Mouse (Mus musculus) B cell, adult 67 days (primary cell): ENCODE measurements around the gene Zfp944. TPM values are rescaled to one million over a fixed set of nuclear protein-coding genes. Genes with fewer than 3 reads are reported as not detected.

Experiments
- total RNA-seq, 2 experiments: library from RNA; stranded (reverse); gene quantifications; 4 replicates each; pipeline ENCODE4 v1.2.4; 2023

The Zfp944 gene
- total RNA-seq, result 10 to 100 TPM; 16.6 to 18.9 TPM

GRCm38 (mm10) chr17:22361101-22361781 lies at the start of gene Zfp944, which contains the start of gene Zfp758:
Zfp944 (minus strand) TSS chr17:22361400.
Zfp758 (plus strand) TSS chr17:22361453.

GRCm38 (mm10) chr17:22314730-22315226 lies 46.4 kb downstream of the Zfp944 start, which contains the start of gene CT030661.1:
CT030661.1 (minus strand) TSS chr17:22314837.

Other genes with a start within 250 kb of the Zfp944 start
- not detected for gene Zfp947, start 195.2 kb downstream of the Zfp944 start, total RNA-seq
- 1 to 10 TPM; 6.3 to 9.6 TPM for gene Zfp994, start 135.8 kb downstream of the Zfp944 start, total RNA-seq
- 10 to 100 TPM; 10.3 to 12.6 TPM for gene CT030661.1, start 46.6 kb downstream of the Zfp944 start, total RNA-seq
- 10 to 100 TPM; 20.9 to 27.7 TPM for gene Zfp758, start 53 bp upstream of the Zfp944 start, total RNA-seq
- gene Zfp946, start 62.8 kb upstream of the Zfp944 start, total RNA-seq, result 1 to 10 TPM; 4.1 to 7.9 TPM
- gene Vmn2r111, start 212.1 kb upstream of the Zfp944 start, total RNA-seq, result not detected
- gene Vmn2r112, start 239.6 kb upstream of the Zfp944 start, total RNA-seq, result not detected